Mouse (Mus musculus) intestine, postnatal 0 days (tissue): ENCODE data around the gene Cdh24. TPM values are rescaled to one million over a fixed set of nuclear protein-coding genes. Genes with fewer than 3 reads are reported as not detected.
A peak's percentile ranks its signal among the peaks of the same experiment; 100 is the strongest.

Source experiments
- ATAC-seq: fragments of 200-750 bp; cut with Nextera tagmentation; 2 replicates; pipeline ENCODE4 v1.8.0; 2017; ENCODE audit warnings: mild to moderate bottlenecking, moderate TSS enrichment, moderate library complexity
- H3K27ac ChIP-seq: fragments of 300-500 bp; sonication (generic); 2 replicates; pipeline ENCODE4 v1.5.1; 2014; ENCODE audit warnings: mild to moderate bottlenecking, low read depth, low read length, moderate library complexity
- H3K27me3 ChIP-seq: fragments of 300-500 bp; sonication (generic); replicated peaks from 2 replicates; pipeline ENCODE4 v1.6.1; 2014; ENCODE audit warnings: low read length, mixed read lengths; ENCODE audit not compliant: control insufficient read depth, insufficient read depth
- H3K36me3 ChIP-seq: fragments of 300-500 bp; sonication (generic); 2 replicates; pipeline ENCODE4 v1.6.1; 2014; ENCODE audit warnings: mild to moderate bottlenecking, moderate library complexity; ENCODE audit not compliant: control insufficient read depth, insufficient read depth
- H3K4me1 ChIP-seq: fragments of 300-500 bp; sonication (generic); replicated peaks from 2 replicates; pipeline ENCODE4 v1.6.1; 2014; ENCODE audit warnings: antibody characterized with exemption, low read length, mixed read lengths; ENCODE audit not compliant: control insufficient read depth, insufficient read depth
- H3K4me2 ChIP-seq: fragments of 300-500 bp; sonication (generic); replicated peaks from 2 replicates; pipeline ENCODE4 v1.6.1; 2014; ENCODE audit warnings: low read depth, mild to moderate bottlenecking, moderate library complexity
- H3K4me3 ChIP-seq: fragments of 300-500 bp; sonication (generic); 2 replicates; pipeline ENCODE4 v1.5.1; 2014; ENCODE audit warnings: low read depth, low read length
- H3K9ac ChIP-seq: fragments of 300-500 bp; sonication (generic); 2 replicates; pipeline ENCODE4 v1.6.1; 2014; ENCODE audit warnings: mild to moderate bottlenecking, low read depth, low read length
- H3K9me3 ChIP-seq: fragments of 300-500 bp; sonication (generic); 2 replicates; pipeline ENCODE4 v1.6.1; 2016; ENCODE audit warnings: mixed run types; ENCODE audit not compliant: control insufficient read depth
- CTCF ChIP-seq: sonication (generic); IDR thresholded peaks from 2 replicates; pipeline ENCODE4 v1.5.1; 2016; ENCODE audit warnings: low read depth, mild to moderate bottlenecking, control low read depth, antibody characterized with exemption, moderate library complexity
- WGBS: fragments of 180-500 bp; shearing (Covaris S2); extraction: QIAGEN DNeasy Blood & Tissue Kit; methylation state at CpG from one replicate; pipeline ENCODE4 v1.1.7; 2014; 5-methylcytosine and 5-hydroxymethylcytosine counted together
- polyA plus RNA-seq: library from polyadenylated mRNA; unstranded; fragments of >200 nt; fragmentation: Nextera tagmentation; extraction: Ambion mirVana; gene quantifications from 2 replicates; pipeline ENCODE4 v1.2.1, GENCODE M21; 2015

The Cdh24 gene
- polyA plus RNA-seq, 1 experiment from 2014 or later, result 0.63 TPM

- Histone ChIP-seq H3K4me3 (no peak overlapping the region), H3K4me2 (no peak overlapping the region), H3K9me3 (no peaks in the 10 kb centered on the region), H3K36me3 (peaks cover 80% of the 10 kb centered on the region), H3K27ac (no peak overlapping the region; the same call in 1 of the 2 replicates), H3K4me1 (no peaks in the 10 kb centered on the region), H3K9ac (no peak overlapping the region), H3K27me3 (no peaks in the 10 kb centered on the region)
- TF ChIP-seq CTCF, result no peak
- 91% methylated on average over 17 of the region's 17 CpGs for WGBS
- ATAC-seq, result no peak
Measured at GRCm38 (mm10) chr14:54646455-54646854, 5.3 kb upstream of the Cdh24 start.

DNA sequence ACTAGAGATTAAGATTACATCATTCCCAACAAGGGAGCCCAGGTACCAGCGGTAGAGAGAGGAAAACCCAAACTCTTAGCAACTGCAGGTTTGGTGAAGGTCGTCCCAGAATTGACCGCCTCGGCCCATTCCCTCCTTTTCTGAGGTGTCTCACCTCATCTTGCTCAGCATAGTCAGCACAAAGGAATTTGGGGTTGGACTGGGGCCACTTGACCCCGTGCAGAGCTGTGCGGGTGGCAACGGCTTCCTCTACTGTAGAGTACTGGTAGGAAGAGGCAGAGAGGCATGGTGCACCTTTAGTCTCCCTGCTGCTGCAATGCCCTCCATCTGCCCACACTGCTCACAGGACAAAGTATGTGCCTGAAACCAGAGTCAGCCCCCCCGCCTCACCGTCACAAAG is 3.1 kb upstream of the Cdh24 start:
- no peak for ATAC-seq
- no peak for TF ChIP-seq CTCF
- Histone ChIP-seq H3K36me3 (peaks cover 64% of the 10 kb centered on the region), H3K27me3 (no peaks in the 10 kb centered on the region), H3K4me2 (no peak overlapping the region), H3K4me3 (no peak overlapping the region), H3K9ac (no peak overlapping the region), H3K9me3 (no peaks in the 10 kb centered on the region), H3K27ac (no peak overlapping the region), H3K4me1 (no peaks in the 10 kb centered on the region; the same call in 1 of the 2 replicates)
- 89% methylated on average over 9 of the region's 9 CpGs for WGBS

- Histone ChIP-seq H3K4me1 (no peaks in the 10 kb centered on the region; the same call in 1 of the 2 replicates), H3K4me2 (no peak overlapping the region), H3K9ac (no peak overlapping the region), H3K27me3 (no peaks in the 10 kb centered on the region), H3K36me3 (peaks cover 55% of the 10 kb centered on the region), H3K9me3 (no peaks in the 10 kb centered on the region), H3K4me3 (no peak overlapping the region), H3K27ac (no peak overlapping the region)
- TF ChIP-seq CTCF, result no peak
- no peak for ATAC-seq
- 78% methylated on average over 2 of the region's 2 CpGs for WGBS
Measured at GRCm38 (mm10) chr14:54643011-54643410, 1.8 kb upstream of the Cdh24 start.

DNA sequence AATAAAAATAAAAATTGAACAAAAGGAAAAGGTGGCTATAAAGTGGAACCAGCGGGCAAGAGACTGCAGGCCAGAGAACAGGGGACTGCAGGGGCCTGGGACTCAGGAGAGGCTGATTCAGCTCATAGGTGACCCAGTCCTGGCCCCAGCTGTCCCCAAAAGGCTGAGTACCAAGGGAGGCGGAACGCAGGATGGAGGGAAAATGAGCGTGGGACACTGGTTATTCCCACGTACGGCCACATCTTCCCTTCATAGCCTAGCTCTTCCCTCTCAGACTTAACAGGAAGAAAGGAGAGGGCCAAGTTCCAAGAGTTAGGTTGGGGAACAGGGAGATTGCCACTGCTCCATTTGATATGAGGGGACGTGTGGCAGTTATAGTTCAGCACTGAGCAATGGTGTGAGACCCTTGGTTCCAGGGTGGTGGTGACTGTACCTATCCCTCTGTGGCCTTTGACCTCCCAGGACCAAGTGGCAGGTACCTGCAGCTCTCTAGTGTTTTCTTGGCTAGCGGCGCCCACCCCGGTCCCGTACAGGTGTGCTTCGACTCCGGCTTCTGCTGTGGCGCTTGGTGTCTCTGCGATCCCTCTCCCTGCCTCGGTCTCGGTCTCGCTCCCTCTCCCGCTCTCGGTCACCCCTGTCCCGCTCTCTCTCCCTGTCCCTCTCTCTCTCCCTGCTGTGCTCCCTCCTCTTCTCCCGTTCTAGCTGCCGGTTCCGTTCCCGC is 1.2 kb upstream of the Cdh24 start:
- Histone ChIP-seq H3K27ac (no peak overlapping the region), H3K4me2 (no peak overlapping the region), H3K27me3 (no peaks in the 10 kb centered on the region), H3K36me3 (peaks cover 48% of the 10 kb centered on the region), H3K4me3 (no peak overlapping the region), H3K9ac (no peak overlapping the region), H3K4me1 (no peaks in the 10 kb centered on the region; the same call in 1 of the 2 replicates), H3K9me3 (no peaks in the 10 kb centered on the region)
- no peak for TF ChIP-seq CTCF
- WGBS, result 85% methylated on average over 25 of the region's 25 CpGs
- no peak for ATAC-seq

- no peaks in the 10 kb centered on the region for H3K27me3 ChIP-seq
- no peaks in the 10 kb centered on the region; the same call in 1 of the 2 replicates for H3K4me1 ChIP-seq
- H3K4me2 ChIP-seq, result peak within 1 kb of the TSS; percentile 99
- H3K9ac ChIP-seq, result peak within 1 kb of the TSS; percentile 71
- no peak for ATAC-seq
- H3K9me3 ChIP-seq, result no peaks in the 10 kb centered on the region
- H3K27ac ChIP-seq, result peak within 1 kb of the TSS; percentile 50; the same call in 1 of the 2 replicates
- TF ChIP-seq CTCF, result no peak
- WGBS, result 0% methylated on average over 15 of the region's 28 CpGs
- peaks cover 39% of the 10 kb centered on the region for H3K36me3 ChIP-seq
- peak within 1 kb of the TSS; percentile 68 for H3K4me3 ChIP-seq
Measured at GRCm38 (mm10) chr14:54640946-54641304, 239 bp downstream of the Cdh24 start, which contains the start of gene Gm17606. Gm17606 (plus strand) TSS chr14:54640952.

GRCm38 (mm10) chr14:54640121-54640520 is 1.0 kb downstream of the Cdh24 start:
- Histone ChIP-seq H3K9me3 (no peaks in the 10 kb centered on the region), H3K4me2 (peak overlapping the region; percentile 99; the same call in 1 of the 2 replicates), H3K4me1 (no peaks in the 10 kb centered on the region; the same call in 1 of the 2 replicates), H3K27me3 (no peaks in the 10 kb centered on the region), H3K4me3 (no peak overlapping the region), H3K9ac (no peak overlapping the region), H3K27ac (no peak overlapping the region), H3K36me3 (peaks cover 34% of the 10 kb centered on the region)
- 41% methylated on average over 4 of the region's 4 CpGs for WGBS
- ATAC-seq, result no peak
- no peak for TF ChIP-seq CTCF
